Mouse (Mus musculus): ENCODE measurements around the gene Chst11. TPM values are rescaled to one million over a fixed set of nuclear protein-coding genes. Genes with fewer than 3 reads are reported as not detected.

Gene Chst11
- total and polyA plus RNA-seq, 2 experiments from 2014 or later: 0.57 to 6.6 TPM

DNA sequence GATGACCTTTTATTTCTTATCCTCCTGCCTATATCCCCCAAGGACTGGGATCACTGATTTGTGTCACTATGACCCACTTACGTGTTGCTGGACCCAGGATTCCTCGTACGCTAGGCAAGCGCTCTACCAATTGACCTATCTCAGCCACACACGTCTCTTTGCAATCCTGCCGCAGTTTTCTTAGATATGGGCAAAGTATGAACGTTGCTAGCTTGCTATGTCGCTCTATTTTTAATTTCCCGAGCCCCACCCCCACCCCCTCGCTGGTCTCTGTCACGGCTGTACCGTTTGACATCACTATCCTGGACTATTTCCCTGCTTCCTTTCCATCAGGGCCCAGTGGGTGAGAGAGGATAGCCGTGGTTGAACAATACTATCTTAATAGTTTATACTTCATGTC is 31.5 kb downstream of the Chst11 start:
- 27% methylated on average over 13 of the region's 13 CpGs for WGBS
- peaks cover 9% of the 10 kb centered on the region for H3K4me1 ChIP-seq (ENCODE audit: control insufficient read depth, insufficient read depth)

GRCm38 (mm10) chr10:83017760-83018498 is 32.6 kb downstream of the Chst11 start:
- peaks cover 9% of the 10 kb centered on the region for H3K4me1 ChIP-seq (ENCODE audit: control insufficient read depth, insufficient read depth)
- no peak overlapping the region for H3K9ac ChIP-seq (replicated peaks; ENCODE audit: low read depth, low read length)
- H3K27me3 ChIP-seq (ENCODE audit: control insufficient read depth, insufficient read depth, low read length): no peaks in the 10 kb centered on the region
- WGBS: 86% methylated on average over 21 of the region's 21 CpGs
- H3K4me3 ChIP-seq (ENCODE audit: low read depth, low read length): no peak overlapping the region
- ATAC-seq (ENCODE audit: insufficient read depth, low read depth) (no peak), DNase-seq (ENCODE audit: low spot score) (no peak)
- TF ChIP-seq EP300 (IDR thresholded peaks at IDR 0.05; ENCODE audit: low read depth) (no peak), CTCF (IDR thresholded peaks at IDR 0.05; ENCODE audit: low read depth) (no peak)
- no peak overlapping the region for H3K27ac ChIP-seq (ENCODE audit: low read depth)
- no peak overlapping the region for H3K4me2 ChIP-seq (ENCODE audit: low read depth, low read length)
- H3K9me3 ChIP-seq (replicated peaks; ENCODE audit: control insufficient read depth, low read length): peaks cover 7% of the 10 kb centered on the region; the same call in 1 of the 2 replicates
- no peaks in the 10 kb centered on the region for H3K36me3 ChIP-seq (replicated peaks; ENCODE audit: control insufficient read depth, insufficient read depth, low read length)

More for the DNA sequence above, 31.5 kb downstream of the Chst11 start:
- H3K4me3 ChIP-seq (ENCODE audit: low read depth, low read length): no peak overlapping the region
- no peak for ATAC-seq (ENCODE audit: insufficient read depth, low read depth)
- peaks cover 7% of the 10 kb centered on the region; the same call in 1 of the 2 replicates for H3K9me3 ChIP-seq (replicated peaks; ENCODE audit: control insufficient read depth, low read length)
- H3K9ac ChIP-seq (replicated peaks; ENCODE audit: low read depth, low read length): no peak overlapping the region
- no peaks in the 10 kb centered on the region for H3K27me3 ChIP-seq (ENCODE audit: control insufficient read depth, insufficient read depth, low read length)
- 0 out of 2 replicates have a peak overlapping the region, but pooled peaks have one; percentile 9 for H3K27ac ChIP-seq (ENCODE audit: low read depth)
- H3K4me2 ChIP-seq (ENCODE audit: low read depth, low read length): peak overlapping the region; percentile 40
- no peak for DNase-seq (ENCODE audit: low spot score)
- no peaks in the 10 kb centered on the region for H3K36me3 ChIP-seq (replicated peaks; ENCODE audit: control insufficient read depth, insufficient read depth, low read length)
- no peak for TF ChIP-seq EP300 (IDR thresholded peaks at IDR 0.05; ENCODE audit: low read depth)

DNA sequence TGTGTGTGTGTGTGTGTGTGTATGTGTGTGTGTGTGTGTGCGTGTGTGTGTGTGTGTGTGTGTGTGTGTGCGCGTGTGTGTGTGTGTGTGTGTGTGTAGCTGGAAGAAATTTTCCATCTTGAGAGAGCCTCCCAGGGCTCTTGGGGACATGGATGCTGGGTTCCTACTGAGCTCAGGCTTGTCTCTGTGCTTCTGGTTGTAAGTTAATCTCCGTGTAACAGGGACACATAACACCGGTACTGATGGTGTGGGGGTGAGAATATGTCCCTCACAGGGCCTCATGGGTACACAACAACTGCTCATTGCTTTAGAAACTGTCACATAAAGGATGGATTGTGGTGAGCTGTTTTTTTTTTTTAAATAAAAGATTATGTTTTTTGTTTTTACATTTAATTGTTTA is 33.2 kb downstream of the Chst11 start:
- Histone ChIP-seq H3K9ac (replicated peaks; ENCODE audit: low read depth, low read length) (no peak overlapping the region), H3K4me2 (ENCODE audit: low read depth, low read length) (no peak overlapping the region), H3K4me1 (ENCODE audit: control insufficient read depth, insufficient read depth) (peaks cover 9% of the 10 kb centered on the region), H3K27ac (ENCODE audit: low read depth) (no peak overlapping the region), H3K4me3 (ENCODE audit: low read depth, low read length) (no peak overlapping the region), H3K9me3 (replicated peaks; ENCODE audit: control insufficient read depth, low read length) (peaks cover 7% of the 10 kb centered on the region; the same call in 1 of the 2 replicates), H3K27me3 (ENCODE audit: control insufficient read depth, insufficient read depth, low read length) (no peaks in the 10 kb centered on the region), H3K36me3 (replicated peaks; ENCODE audit: control insufficient read depth, insufficient read depth, low read length) (no peaks in the 10 kb centered on the region)
- WGBS: 69% methylated on average over 5 of the region's 5 CpGs
- ATAC-seq (ENCODE audit: insufficient read depth, low read depth) (no peak), DNase-seq (ENCODE audit: low spot score) (no peak)
- TF ChIP-seq EP300 (IDR thresholded peaks at IDR 0.05; ENCODE audit: low read depth) (no peak), CTCF (IDR thresholded peaks at IDR 0.05; ENCODE audit: low read depth) (no peak)

- TF ChIP-seq CTCF (IDR thresholded peaks at IDR 0.05; ENCODE audit: low read depth) (no peak), EP300 (IDR thresholded peaks at IDR 0.05; ENCODE audit: low read depth) (no peak)
- peaks cover 7% of the 10 kb centered on the region; the same call in 1 of the 2 replicates for H3K9me3 ChIP-seq (replicated peaks; ENCODE audit: control insufficient read depth, low read length)
- peaks cover 9% of the 10 kb centered on the region for H3K4me1 ChIP-seq (ENCODE audit: control insufficient read depth, insufficient read depth)
- H3K4me3 ChIP-seq (ENCODE audit: low read depth, low read length): no peak overlapping the region
- no peak overlapping the region for H3K27ac ChIP-seq (ENCODE audit: low read depth)
- no peaks in the 10 kb centered on the region for H3K36me3 ChIP-seq (replicated peaks; ENCODE audit: control insufficient read depth, insufficient read depth, low read length)
- WGBS: 58% methylated on average over 19 of the region's 19 CpGs
- DNase-seq (ENCODE audit: low spot score): no peak
- H3K4me2 ChIP-seq (ENCODE audit: low read depth, low read length): no peak overlapping the region
- H3K27me3 ChIP-seq (ENCODE audit: control insufficient read depth, insufficient read depth, low read length): no peaks in the 10 kb centered on the region
- ATAC-seq (ENCODE audit: insufficient read depth, low read depth): no peak
- no peak overlapping the region for H3K9ac ChIP-seq (replicated peaks; ENCODE audit: low read depth, low read length)
Observed at GRCm38 (mm10) chr10:83019497-83020270, 34.4 kb downstream of the Chst11 start.

DNA sequence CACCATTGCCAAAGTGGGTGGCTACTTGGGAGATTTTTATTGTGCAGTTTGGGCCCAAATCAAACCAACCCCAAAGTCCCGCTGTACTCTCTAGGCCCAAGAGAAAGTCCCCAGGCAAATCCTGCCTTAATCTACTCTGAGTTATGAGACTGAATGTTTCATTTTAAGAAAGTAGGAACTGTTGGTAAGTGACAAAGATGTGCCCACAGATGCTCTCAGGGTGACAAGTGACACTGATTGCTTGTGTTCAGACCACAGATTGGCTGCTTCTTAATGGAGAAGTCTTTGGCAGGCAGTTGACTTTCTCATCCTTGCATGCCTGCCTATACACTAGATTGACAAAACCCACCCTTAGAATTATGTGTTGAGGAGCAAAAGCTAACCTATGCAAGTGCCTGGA is 37.3 kb downstream of the Chst11 start:
- H3K9me3 ChIP-seq (replicated peaks; ENCODE audit: control insufficient read depth, low read length): no peaks in the 10 kb centered on the region
- DNase-seq (ENCODE audit: low spot score) (no peak), ATAC-seq (ENCODE audit: insufficient read depth, low read depth) (no peak)
- no peak overlapping the region for H3K27ac ChIP-seq (ENCODE audit: low read depth)
- H3K27me3 ChIP-seq (ENCODE audit: control insufficient read depth, insufficient read depth, low read length): no peaks in the 10 kb centered on the region
- H3K4me3 ChIP-seq (ENCODE audit: low read depth, low read length): no peak overlapping the region
- WGBS: 96% methylated on average over 1 of the region's 1 CpGs
- H3K9ac ChIP-seq (replicated peaks; ENCODE audit: low read depth, low read length): no peak overlapping the region
- no peak for TF ChIP-seq CTCF (IDR thresholded peaks at IDR 0.05; ENCODE audit: low read depth)
- no peak for TF ChIP-seq EP300 (IDR thresholded peaks at IDR 0.05; ENCODE audit: low read depth)
- H3K36me3 ChIP-seq (replicated peaks; ENCODE audit: control insufficient read depth, insufficient read depth, low read length): no peaks in the 10 kb centered on the region
- 0 out of 2 replicates have a peak, but pooled peaks cover under 1% of the 10 kb centered on the region for H3K4me1 ChIP-seq (ENCODE audit: control insufficient read depth, insufficient read depth)
- no peak overlapping the region for H3K4me2 ChIP-seq (ENCODE audit: low read depth, low read length)
